Mouse (Mus musculus) 416B (cell line): ENCODE measurements at regions not wholly inside any gene's neighbourhood (a gene's known extent, or its start where the extent isn't known, plus 50 kb on each side); places are given as distances from the start of the nearest gene placed in this dataset.

ENCODE experiments used
- DNase-seq: peaks from one replicate; pipeline ENCODE4 v3.0.0; 2011; ENCODE audit warnings: low read depth

DNA sequence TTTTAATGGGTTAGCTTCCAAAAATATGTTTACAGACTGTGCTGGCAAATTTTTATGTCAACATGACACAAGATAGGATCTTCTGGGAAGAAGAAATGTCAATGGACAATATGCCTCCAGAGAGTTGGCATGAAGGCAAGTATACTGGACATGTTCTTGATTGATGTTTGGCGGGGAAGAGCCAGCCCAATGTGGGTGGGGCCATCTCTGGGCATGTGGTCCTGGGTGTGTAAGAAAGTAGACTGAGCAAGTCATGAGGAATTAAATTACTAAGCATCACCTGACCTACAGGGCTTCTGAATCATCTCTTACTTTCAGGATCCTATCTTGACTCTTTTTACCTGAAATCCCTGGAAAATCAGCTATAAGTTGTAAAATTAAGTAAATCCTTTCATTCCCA lies 525.0 kb upstream of the Grm7 start:
- DNase-seq = no peak

GRCm38 (mm10) chr6:110132271-110132670 lies 513.1 kb upstream of the Grm7 start:
- no peak for DNase-seq

DNA sequence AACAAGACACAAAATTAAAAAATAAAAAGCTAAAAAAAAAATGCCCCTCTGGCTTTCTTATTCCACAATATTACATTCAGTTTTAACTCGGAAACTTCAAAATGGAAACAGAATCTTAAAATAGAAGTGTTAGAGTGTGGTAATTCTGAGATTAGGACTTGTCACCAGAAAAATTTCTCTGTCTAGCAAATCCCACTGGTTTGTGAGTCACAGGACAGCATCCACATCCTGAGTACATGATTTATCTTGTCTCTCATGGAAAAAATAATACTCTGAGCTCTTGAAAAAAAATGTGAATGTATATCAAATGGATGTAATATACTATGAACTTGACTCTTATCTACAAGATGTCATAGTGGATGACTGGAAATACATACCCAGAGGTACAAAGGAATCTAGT lies 511.8 kb upstream of the Grm7 start:
- DNase-seq = no peak

GRCm38 (mm10) chr6:110137043-110137650 lies 508.2 kb upstream of the Grm7 start:
- DNase-seq = no peak

GRCm38 (mm10) chr6:110139396-110139795 lies 506.0 kb upstream of the Grm7 start:
- peak; percentile 47 for DNase-seq

GRCm38 (mm10) chr6:110168539-110168938 lies 476.8 kb upstream of the Grm7 start:
- DNase-seq = no peak

- DNase-seq = no peak
Measured at GRCm38 (mm10) chr6:110205973-110206372, 439.4 kb upstream of the Grm7 start.

DNA sequence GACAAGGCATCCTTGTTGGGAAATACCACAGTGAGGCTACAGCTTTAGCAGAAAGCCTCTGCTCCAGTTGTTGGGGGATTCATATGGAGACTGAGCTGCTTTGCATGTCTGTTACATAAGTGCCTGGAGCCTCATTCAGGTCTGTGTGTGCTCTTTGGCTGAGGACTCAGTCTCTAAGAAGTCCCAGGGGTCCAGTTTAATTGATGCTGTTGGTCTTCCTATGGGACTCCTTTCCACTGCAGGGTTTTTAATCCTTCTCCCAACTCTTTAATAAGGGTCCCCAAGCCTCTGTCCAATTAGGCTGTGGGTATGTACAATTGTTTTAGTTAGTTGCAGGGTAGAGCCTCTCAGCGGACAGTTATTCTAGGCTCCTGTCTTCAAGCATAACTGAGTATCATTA lies 436.6 kb upstream of the Grm7 start:
- no peak for DNase-seq

DNA sequence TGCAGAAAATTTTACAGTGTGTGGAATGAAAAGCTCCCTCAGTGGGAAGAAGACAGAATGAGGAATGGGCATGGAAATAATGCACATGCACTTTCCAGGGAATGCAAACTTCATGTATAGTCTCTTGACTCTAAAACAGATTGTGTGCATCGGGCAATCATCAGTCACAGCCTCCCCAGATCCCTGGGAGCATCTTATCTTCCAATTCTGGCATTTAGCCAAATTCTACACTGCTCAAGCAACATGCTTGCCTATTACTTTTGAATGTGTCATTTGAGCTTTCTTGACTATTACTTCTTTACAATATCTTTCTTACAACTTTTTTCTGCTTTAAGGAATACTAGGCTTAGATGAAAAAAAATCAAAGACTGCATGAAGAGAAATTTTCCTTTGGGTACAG lies 397.9 kb upstream of the Grm7 start:
- DNase-seq = no peak

GRCm38 (mm10) chr6:110296549-110296948 lies 348.8 kb upstream of the Grm7 start:
- DNase-seq = no peak
